Mouse (Mus musculus): ENCODE data around the gene Sipa1l1.

DNA sequence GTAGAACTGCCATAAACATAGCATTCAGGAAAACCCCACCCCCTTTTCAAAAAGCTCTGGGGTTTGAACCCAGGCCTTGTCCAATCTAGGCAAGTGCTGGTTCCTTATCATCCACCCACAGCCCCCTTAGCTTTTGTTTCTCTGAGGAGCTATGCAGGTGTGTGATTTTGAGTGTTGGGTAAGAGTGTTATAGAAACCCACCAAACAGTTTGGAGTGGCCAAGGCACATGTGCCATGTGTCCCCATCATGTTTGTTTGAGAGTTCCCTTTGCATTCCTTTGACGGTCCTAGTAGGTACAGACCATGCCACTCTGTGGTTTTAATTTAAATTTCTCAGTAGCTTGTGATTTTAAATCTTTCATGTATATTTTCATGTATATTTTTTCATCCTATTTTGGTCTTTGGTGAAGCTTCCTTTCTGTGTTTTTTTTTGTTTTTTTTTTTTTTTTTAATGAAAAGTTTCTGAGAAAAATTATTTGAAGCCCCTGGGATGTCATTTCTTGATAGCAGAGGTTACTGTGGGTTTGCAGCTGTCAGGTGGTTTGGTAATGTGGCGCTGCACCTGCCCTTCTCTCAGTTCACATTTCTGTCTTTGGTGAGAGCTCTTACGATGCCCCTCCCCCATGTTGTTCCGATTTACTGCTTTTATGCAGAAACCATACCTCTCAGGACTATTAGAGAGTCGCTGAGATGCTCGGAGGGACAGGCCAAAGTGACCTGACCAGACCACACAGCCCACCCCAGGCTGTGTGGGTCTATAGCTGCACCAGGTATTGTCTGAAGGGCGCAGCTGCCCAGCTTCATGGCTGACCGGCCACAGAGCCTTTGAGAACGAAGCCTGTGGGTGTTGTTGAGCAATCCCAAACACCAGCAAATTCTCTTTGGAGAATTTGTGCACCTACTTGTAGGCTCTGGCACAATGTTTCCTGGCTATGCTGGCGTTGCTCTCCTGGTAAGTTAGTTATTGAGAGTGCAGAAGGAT, 126.1 kb downstream of the Sipa1l1 start:
- no peak for TF ChIP-seq MAFK (IDR thresholded peaks at IDR 0.05; ENCODE audit: insufficient read depth, low read depth, low read length)
- no peak for TF ChIP-seq ZC3H11A (IDR thresholded peaks at IDR 0.05; ENCODE audit: borderline replicate concordance, low read depth, low read length)
- TF ChIP-seq ZNF384 (IDR thresholded peaks at IDR 0.05; ENCODE audit: low read depth, low read length), result no peak
- TF ChIP-seq HCFC1 (IDR thresholded peaks at IDR 0.05; ENCODE audit: borderline replicate concordance, insufficient read depth, low read length), result no peak

Data from ES-E14 (cell line).